Mouse (Mus musculus): ENCODE data around the gene Oas1c. TPM values are rescaled to one million over a fixed set of nuclear protein-coding genes. Genes with fewer than 3 reads are reported as not detected.
A peak's percentile ranks its signal among the peaks of the same experiment; 100 is the strongest.

Oas1c gene
- 3.0 and 4.3 TPM in 2 replicates for polyA plus RNA-seq (2011; ENCODE audit: insufficient read depth, insufficient read length, low read depth, missing spikeins)

- H3K27ac ChIP-seq (ENCODE audit: insufficient read depth, low read length) = peak within 1 kb of the TSS; percentile 73
- H3K9ac ChIP-seq (ENCODE audit: low read depth, poor library complexity, severe bottlenecking) = peak within 1 kb of the TSS; percentile 64
- TF ChIP-seq POLR2A (IDR thresholded peaks at IDR 0.05; ENCODE audit: insufficient read depth, low read length) (peak; percentile 51), CTCF (IDR thresholded peaks at IDR 0.05; ENCODE audit: low read depth, low read length) (no peak), EP300 (IDR thresholded peaks at IDR 0.05; ENCODE audit: insufficient read depth, low read depth, low read length) (no peak)
- H3K27me3 ChIP-seq (ENCODE audit: control insufficient read depth, insufficient read depth, low read length, poor library complexity, severe bottlenecking) = no peaks in the 10 kb centered on the region
- no peaks in the 10 kb centered on the region for H3K9me3 ChIP-seq (replicated peaks; ENCODE audit: control insufficient read depth, insufficient read depth, low read length, poor library complexity, severe bottlenecking)
- H3K4me1 ChIP-seq (ENCODE audit: control insufficient read depth, insufficient read depth, low read length) = no peaks in the 10 kb centered on the region
- H3K36me3 ChIP-seq (ENCODE audit: control insufficient read depth, insufficient read depth, low read length, poor library complexity, severe bottlenecking) = no peaks in the 10 kb centered on the region
- H3K4me3 ChIP-seq (ENCODE audit: low read depth, low read length) = peak within 1 kb of the TSS; percentile 56
Measured at GRCm38 (mm10) chr5:120811951-120812819, at the start of gene Oas1c. Gene Oas1c (minus strand): TSS chr5:120812514.

- no peaks in the 10 kb centered on the region for H3K27me3 ChIP-seq (ENCODE audit: control insufficient read depth, insufficient read depth, low read length, poor library complexity, severe bottlenecking)
- H3K36me3 ChIP-seq (ENCODE audit: control insufficient read depth, insufficient read depth, low read length, poor library complexity, severe bottlenecking) = no peaks in the 10 kb centered on the region
- no peaks in the 10 kb centered on the region for H3K4me1 ChIP-seq (ENCODE audit: control insufficient read depth, insufficient read depth, low read length)
- H3K4me3 ChIP-seq (ENCODE audit: low read depth, low read length) = no peak within 1 kb of the TSS
- TF ChIP-seq CTCF (IDR thresholded peaks at IDR 0.05; ENCODE audit: low read depth, low read length) = no peak
- TF ChIP-seq POLR2A (IDR thresholded peaks at IDR 0.05; ENCODE audit: insufficient read depth, low read length) = no peak
- TF ChIP-seq EP300 (IDR thresholded peaks at IDR 0.05; ENCODE audit: insufficient read depth, low read depth, low read length) = no peak
- H3K27ac ChIP-seq (ENCODE audit: insufficient read depth, low read length) = no peak within 1 kb of the TSS
- peaks cover 4% of the 10 kb centered on the region; the same call in 1 of the 2 replicates for H3K9me3 ChIP-seq (replicated peaks; ENCODE audit: control insufficient read depth, insufficient read depth, low read length, poor library complexity, severe bottlenecking)
- no peak within 1 kb of the TSS for H3K9ac ChIP-seq (ENCODE audit: low read depth, poor library complexity, severe bottlenecking)
Measured at GRCm38 (mm10) chr5:120861121-120861520, 48.8 kb upstream of the Oas1c start, which contains the start of gene Oas1h. Gene Oas1h (plus strand): TSS chr5:120861421.

- no peaks in the 10 kb centered on the region for H3K27me3 ChIP-seq (ENCODE audit: control insufficient read depth, insufficient read depth, low read length, poor library complexity, severe bottlenecking)
- TF ChIP-seq EP300 (IDR thresholded peaks at IDR 0.05; ENCODE audit: insufficient read depth, low read depth, low read length) = no peak
- no peak for TF ChIP-seq CTCF (IDR thresholded peaks at IDR 0.05; ENCODE audit: low read depth, low read length)
- TF ChIP-seq POLR2A (IDR thresholded peaks at IDR 0.05; ENCODE audit: insufficient read depth, low read length) = no peak
- H3K9ac ChIP-seq (ENCODE audit: low read depth, poor library complexity, severe bottlenecking) = no peak overlapping the region
- H3K9me3 ChIP-seq (replicated peaks; ENCODE audit: control insufficient read depth, insufficient read depth, low read length, poor library complexity, severe bottlenecking) = peaks cover 11% of the 10 kb centered on the region; the same call in 1 of the 2 replicates
- H3K36me3 ChIP-seq (ENCODE audit: control insufficient read depth, insufficient read depth, low read length, poor library complexity, severe bottlenecking) = no peaks in the 10 kb centered on the region
- H3K4me3 ChIP-seq (ENCODE audit: low read depth, low read length) = no peak overlapping the region
- no peaks in the 10 kb centered on the region for H3K4me1 ChIP-seq (ENCODE audit: control insufficient read depth, insufficient read depth, low read length)
- no peak overlapping the region for H3K27ac ChIP-seq (ENCODE audit: insufficient read depth, low read length)
Measured at GRCm38 (mm10) chr5:120859241-120859640, 46.9 kb upstream of the Oas1c start.

- TF ChIP-seq EP300 (IDR thresholded peaks at IDR 0.05; ENCODE audit: insufficient read depth, low read depth, low read length) (no peak), CTCF (IDR thresholded peaks at IDR 0.05; ENCODE audit: low read depth, low read length) (no peak), POLR2A (IDR thresholded peaks at IDR 0.05; ENCODE audit: insufficient read depth, low read length) (no peak)
- H3K4me1 ChIP-seq (ENCODE audit: control insufficient read depth, insufficient read depth, low read length) = no peaks in the 10 kb centered on the region
- no peak overlapping the region for H3K9ac ChIP-seq (ENCODE audit: low read depth, poor library complexity, severe bottlenecking)
- H3K36me3 ChIP-seq (ENCODE audit: control insufficient read depth, insufficient read depth, low read length, poor library complexity, severe bottlenecking) = no peaks in the 10 kb centered on the region
- no peak overlapping the region for H3K27ac ChIP-seq (ENCODE audit: insufficient read depth, low read length)
- no peak overlapping the region for H3K4me3 ChIP-seq (ENCODE audit: low read depth, low read length)
- H3K9me3 ChIP-seq (replicated peaks; ENCODE audit: control insufficient read depth, insufficient read depth, low read length, poor library complexity, severe bottlenecking) = peaks cover 9% of the 10 kb centered on the region
- no peaks in the 10 kb centered on the region for H3K27me3 ChIP-seq (ENCODE audit: control insufficient read depth, insufficient read depth, low read length, poor library complexity, severe bottlenecking)
Measured at GRCm38 (mm10) chr5:120849601-120850136, 37.4 kb upstream of the Oas1c start.

GRCm38 (mm10) chr5:120847067-120847466 lies 34.8 kb upstream of the Oas1c start, which contains the start of gene Oas1f:
Gene Oas1f (plus strand): TSS chr5:120847367.
- no peak for TF ChIP-seq POLR2A (IDR thresholded peaks at IDR 0.05; ENCODE audit: insufficient read depth, low read length)
- TF ChIP-seq EP300 (IDR thresholded peaks at IDR 0.05; ENCODE audit: insufficient read depth, low read depth, low read length) = no peak
- no peak for TF ChIP-seq CTCF (IDR thresholded peaks at IDR 0.05; ENCODE audit: low read depth, low read length)
- H3K27me3 ChIP-seq (ENCODE audit: control insufficient read depth, insufficient read depth, low read length, poor library complexity, severe bottlenecking) = no peaks in the 10 kb centered on the region

More at GRCm38 (mm10) chr5:120847067-120847466, 34.8 kb upstream of the Oas1c start, which contains the start of gene Oas1f:
- H3K4me1 ChIP-seq (ENCODE audit: control insufficient read depth, insufficient read depth, low read length) = no peaks in the 10 kb centered on the region
- no peak within 1 kb of the TSS for H3K4me3 ChIP-seq (ENCODE audit: low read depth, low read length)
- H3K9ac ChIP-seq (ENCODE audit: low read depth, poor library complexity, severe bottlenecking) = no peak within 1 kb of the TSS
- H3K36me3 ChIP-seq (ENCODE audit: control insufficient read depth, insufficient read depth, low read length, poor library complexity, severe bottlenecking) = no peaks in the 10 kb centered on the region
- 0 out of 2 replicates have a peak, but pooled peaks cover 4% of the 10 kb centered on the region for H3K9me3 ChIP-seq (replicated peaks; ENCODE audit: control insufficient read depth, insufficient read depth, low read length, poor library complexity, severe bottlenecking)
- H3K27ac ChIP-seq (ENCODE audit: insufficient read depth, low read length) = no peak within 1 kb of the TSS

All from ES-Bruce4 (cell line).